In genomic region chr7:25209161-25209622, GRCm38 (mm10) we compare ENCODE assay signal across 11 mouse cellular contexts. TPM values are rescaled to one million over a fixed set of nuclear protein-coding genes. Genes with fewer than 3 reads are reported as not detected.
DNase-seq lines count a peak whose midpoint lies in the region; ATAC-seq and TF ChIP-seq lines count a peak whose summit lies in the region.
"Had no signal": no experiment of that assay in that cellular context is flagged by ENCODE, and none has a peak within 500 bp of the region (broad histone marks: within the 10 kb centered on the region; RNA-seq: fewer than 3 reads in every experiment).

No protein-coding gene starts in this region.

- H3K9ac ChIP-seq in liver, embryonic 15.5 days = peak overlapping the region; percentile 57
- no peak overlapping the region for H3K9ac ChIP-seq in stomach, postnatal 0 days (ENCODE audit: low read length)
- H3K9ac ChIP-seq: limb, embryonic 13.5 days had no signal

- DNase-seq in spleen, adult 2 months (ENCODE audit: low read depth in 1 of 2, low spot score in 2 of 2) = peak in 1 of 2 experiments; percentile 63
- DNase-seq in spleen, postnatal 14 days (ENCODE audit: low spot score in 2 of 2) = no peak
- peak; percentile 66 for DNase-seq in c-Kit-positive CD71-positive TER-119-positive erythroid progenitor cells, embryonic 14.5 days (ENCODE audit: low spot score)
- DNase-seq in stomach, postnatal 0 days (ENCODE audit: low spot score) = peak; percentile 63
- no peak for DNase-seq in natural killer cell, adult 2 months (ENCODE audit: low spot score in 2 of 2)
- DNase-seq: cerebellum, postnatal 10 days; kidney, postnatal 10 days had no signal

- 48% methylated on average over 3 of the region's 3 CpGs for WGBS in spleen, adult 2 months
- 57% methylated on average over 3 of the region's 3 CpGs for WGBS in liver, embryonic 15.5 days (ENCODE audit: insufficient replicate concordance)
- 37% methylated on average over 3 of the region's 3 CpGs for WGBS in stomach, postnatal 0 days

- H3K4me1 ChIP-seq in spleen, adult 2 months (ENCODE audit: control insufficient read depth, insufficient read depth, insufficient read length) = peaks cover 38% of the 10 kb centered on the region; the same call in 1 of the 2 replicates
- H3K4me1 ChIP-seq in liver, embryonic 15.5 days (replicated peaks) = peaks cover 93% of the 10 kb centered on the region
- no peaks in the 10 kb centered on the region for H3K4me1 ChIP-seq in stomach, postnatal 0 days (replicated peaks; ENCODE audit: control insufficient read depth, insufficient read depth)
- H3K4me1 ChIP-seq: limb, embryonic 13.5 days had no signal

- peak overlapping the region; percentile 2; the same call in 1 of the 2 replicates for H3K4me3 ChIP-seq in spleen, adult 2 months (ENCODE audit: extremely low read depth, insufficient read depth, insufficient read length)
- H3K4me3 ChIP-seq in liver, embryonic 15.5 days (replicated peaks) = peak overlapping the region; percentile 45
- H3K4me3 ChIP-seq in stomach, postnatal 0 days (ENCODE audit: low read depth, low read length) = no peak overlapping the region
- H3K4me3 ChIP-seq: limb, embryonic 13.5 days had no signal

- H3K4me2 ChIP-seq in liver, embryonic 15.5 days = peak overlapping the region; percentile 73
- H3K4me2 ChIP-seq in stomach, postnatal 0 days (replicated peaks; ENCODE audit: low read depth) = no peak overlapping the region
- H3K4me2 ChIP-seq: limb, embryonic 13.5 days had no signal

- peak overlapping the region; percentile 78 for H3K27ac ChIP-seq in spleen, adult 2 months (ENCODE audit: insufficient read depth, low read length)
- peak overlapping the region; percentile 94 for H3K27ac ChIP-seq in liver, embryonic 15.5 days (replicated peaks)
- peak overlapping the region; percentile 63; the same call in 1 of the 2 replicates for H3K27ac ChIP-seq in stomach, postnatal 0 days (replicated peaks)
- H3K27ac ChIP-seq: limb, embryonic 13.5 days had no signal

- ATAC-seq in liver, embryonic 15.5 days (ENCODE audit: insufficient read depth) = peak; percentile 88
- ATAC-seq in stomach, postnatal 0 days (ENCODE audit: low FRiP score, low TSS enrichment) = peak; percentile 70
- no peak for ATAC-seq in granulocyte monocyte progenitor cell, adult 5-6 weeks (replicated peaks; ENCODE audit: poor library complexity, severe bottlenecking)
- ATAC-seq: forebrain, embryonic 16.5 days had no signal

- no peak for TF ChIP-seq CTCF in spleen, adult 2 months (IDR thresholded peaks at IDR 0.05; ENCODE audit: extremely low read depth, insufficient read depth, insufficient read length, insufficient replicate concordance)
- TF ChIP-seq CTCF in stomach, postnatal 0 days (IDR thresholded peaks at IDR 0.05; ENCODE audit: low read depth) = no peak

- no peaks in the 10 kb centered on the region for H3K27me3 ChIP-seq in spleen, adult 2 months (ENCODE audit: control insufficient read depth, insufficient read depth, low read length)
- no peaks in the 10 kb centered on the region for H3K27me3 ChIP-seq in liver, embryonic 15.5 days
- H3K27me3 ChIP-seq in stomach, postnatal 0 days (ENCODE audit: control insufficient read depth, insufficient read depth, low read length) = no peaks in the 10 kb centered on the region
- H3K27me3 ChIP-seq: limb, embryonic 13.5 days had no signal

- peaks cover 22% of the 10 kb centered on the region for H3K36me3 ChIP-seq in spleen, adult 2 months (ENCODE audit: control insufficient read depth, insufficient read depth, low read length)
- H3K36me3 ChIP-seq in liver, embryonic 15.5 days (replicated peaks) = peaks cover 100% of the 10 kb centered on the region
- H3K36me3 ChIP-seq in stomach, postnatal 0 days (ENCODE audit: control insufficient read depth, insufficient read depth, low read length) = peaks cover 11% of the 10 kb centered on the region; the same call in 1 of the 2 replicates

- no peak for TF ChIP-seq POLR2A in spleen, adult 2 months (IDR thresholded peaks at IDR 0.05; ENCODE audit: low read depth, low read length)

- no peak for TF ChIP-seq EP300 in stomach, postnatal 0 days (optimal IDR thresholded peaks at IDR 0.05)

- no peaks in the 10 kb centered on the region for H3K9me3 ChIP-seq in liver, embryonic 15.5 days (replicated peaks)
- no peaks in the 10 kb centered on the region for H3K9me3 ChIP-seq in stomach, postnatal 0 days (ENCODE audit: control insufficient read depth, low read length)
- H3K9me3 ChIP-seq: limb, embryonic 13.5 days had no signal

RNA-seq across cellular contexts. Expression of gene Dedd2, which starts 11.2 kb away (rescaled TPM):
- 75.5 and 77.0 TPM in 2 replicates for polyA plus RNA-seq in spleen, adult 2 months (2012; rRNA removed)
- 35.4 and 39.1 TPM in 2 replicates for polyA plus RNA-seq in liver, embryonic 15.5 days (2015; fragmentation: Nextera tagmentation; extraction: Ambion mirVana)
- polyA plus RNA-seq in stomach, postnatal 0 days (2015; fragmentation: Nextera tagmentation; extraction: Ambion mirVana) = 20.0 and 20.2 TPM in 2 replicates
- 13.5 and 22.0 TPM in 2 replicates for total RNA-seq in granulocyte monocyte progenitor cell, adult 5-6 weeks (2014; fragmentation: Nextera tagmentation)
- 16.9 and 18.4 TPM in 2 replicates for total RNA-seq in granulocyte monocyte progenitor cell, adult 5-6 weeks (2017)

RNA-seq across cellular contexts. Expression of gene Zfp526, which starts 12.0 kb away (rescaled TPM):
- polyA plus RNA-seq in spleen, adult 2 months (2012; rRNA removed) = 14.4 and 16.4 TPM in 2 replicates
- polyA plus RNA-seq in liver, embryonic 15.5 days (2015; fragmentation: Nextera tagmentation; extraction: Ambion mirVana) = 1.8 and 2.1 TPM in 2 replicates
- polyA plus RNA-seq in stomach, postnatal 0 days (2015; fragmentation: Nextera tagmentation; extraction: Ambion mirVana) = 1.1 and 1.2 TPM in 2 replicates
- 9.8 and 10.0 TPM in 2 replicates for total RNA-seq in granulocyte monocyte progenitor cell, adult 5-6 weeks (2014; fragmentation: Nextera tagmentation)
- 4.9 and 5.2 TPM in 2 replicates for total RNA-seq in granulocyte monocyte progenitor cell, adult 5-6 weeks (2017)

RNA-seq across cellular contexts. Expression of gene Gsk3a, which starts 28.5 kb away (rescaled TPM):
- 106 and 125 TPM in 2 replicates for polyA plus RNA-seq in spleen, adult 2 months (2012; rRNA removed)
- 6.4 and 7.4 TPM in 2 replicates for polyA plus RNA-seq in liver, embryonic 15.5 days (2015; fragmentation: Nextera tagmentation; extraction: Ambion mirVana)
- 5.1 and 5.3 TPM in 2 replicates for polyA plus RNA-seq in stomach, postnatal 0 days (2015; fragmentation: Nextera tagmentation; extraction: Ambion mirVana)
- 76.4 and 110 TPM in 2 replicates for total RNA-seq in granulocyte monocyte progenitor cell, adult 5-6 weeks (2014; fragmentation: Nextera tagmentation)
- total RNA-seq in granulocyte monocyte progenitor cell, adult 5-6 weeks (2017) = 41.8 and 45.8 TPM in 2 replicates

RNA-seq across cellular contexts. Expression of gene Pou2f2, which starts 29.7 kb away (rescaled TPM):
- polyA plus RNA-seq in spleen, adult 2 months (2012; rRNA removed) = 61.7 and 83.3 TPM in 2 replicates
- 1.6 and 2.1 TPM in 2 replicates for polyA plus RNA-seq in liver, embryonic 15.5 days (2015; fragmentation: Nextera tagmentation; extraction: Ambion mirVana)
- 0.52 and 0.67 TPM in 2 replicates for polyA plus RNA-seq in stomach, postnatal 0 days (2015; fragmentation: Nextera tagmentation; extraction: Ambion mirVana)
- total RNA-seq in granulocyte monocyte progenitor cell, adult 5-6 weeks (2014; fragmentation: Nextera tagmentation) = 18.4 and 26.6 TPM in 2 replicates
- total RNA-seq in granulocyte monocyte progenitor cell, adult 5-6 weeks (2017) = 5.0 and 5.1 TPM in 2 replicates

RNA-seq across cellular contexts. Expression of gene Erf, which starts 41.4 kb away (rescaled TPM):
- 17.2 and 21.3 TPM in 2 replicates for polyA plus RNA-seq in spleen, adult 2 months (2012; rRNA removed)
- 4.6 and 4.8 TPM in 2 replicates for polyA plus RNA-seq in liver, embryonic 15.5 days (2015; fragmentation: Nextera tagmentation; extraction: Ambion mirVana)
- polyA plus RNA-seq in stomach, postnatal 0 days (2015; fragmentation: Nextera tagmentation; extraction: Ambion mirVana) = 8.1 and 8.8 TPM in 2 replicates
- 10.5 and 10.7 TPM in 2 replicates for total RNA-seq in granulocyte monocyte progenitor cell, adult 5-6 weeks (2014; fragmentation: Nextera tagmentation)
- total RNA-seq in granulocyte monocyte progenitor cell, adult 5-6 weeks (2017) = 5.3 and 6.0 TPM in 2 replicates

Comparison
In these comparisons a context has a peak if more than half of its experiments do, and no peak if none do; other contexts are left out.
1. DNase-seq: peak in c-Kit-positive CD71-positive TER-119-positive erythroid progenitor cells, embryonic 14.5 days (single experiment) and stomach, postnatal 0 days (single experiment); none in spleen, postnatal 14 days (0 of 2) and natural killer cell, adult 2 months (0 of 2).
2. RNA of gene Gsk3a, which starts 28.5 kb away (polyA plus RNA-seq): 106 to 125 TPM in spleen, adult 2 months; 6.4 to 7.4 TPM in liver, embryonic 15.5 days and 5.1 to 5.3 TPM in stomach, postnatal 0 days; every median in the first group is over 10 times any median in the second.
3. Peak in every context shown above with its lines, with median percentiles within 50 percentile points of each other: H3K27ac ChIP-seq.